Mouse (Mus musculus) stomach, embryonic 16.5 days (tissue): ENCODE measurements around the gene Cnksr1. TPM values are rescaled to one million over a fixed set of nuclear protein-coding genes. Genes with fewer than 3 reads are reported as not detected.
"Not testable (repeated sequence)": the region's sequence is repeated elsewhere in the genome, so short reads cannot be mapped to it uniquely, and the experiment has no call there.

Experiments
- ATAC-seq: fragments of 200-750 bp; cut with Nextera tagmentation; 2 replicates; pipeline ENCODE4 v1.8.0; 2017; ENCODE audit warnings: moderate number of reproducible peaks, moderate TSS enrichment; ENCODE audit not compliant: insufficient read depth, low FRiP score
- H3K27ac ChIP-seq: fragments of 300-500 bp; sonication (generic); 2 replicates; pipeline ENCODE4 v1.5.1; 2014; ENCODE audit warnings: low read length
- H3K27me3 ChIP-seq: fragments of 300-500 bp; sonication (generic); 2 replicates; pipeline ENCODE4 v1.6.1; 2014; ENCODE audit warnings: low read length, control low read depth, mixed read lengths; ENCODE audit not compliant: control insufficient read depth, insufficient read depth
- H3K36me3 ChIP-seq: fragments of 300-500 bp; sonication (generic); 2 replicates; pipeline ENCODE4 v1.6.1; 2014; ENCODE audit warnings: low read length; ENCODE audit not compliant: control insufficient read depth, insufficient read depth
- H3K4me1 ChIP-seq: fragments of 300-500 bp; sonication (generic); 2 replicates; pipeline ENCODE4 v1.6.1; 2014; ENCODE audit warnings: low read length, control low read depth, mixed read lengths; ENCODE audit not compliant: control insufficient read depth, insufficient read depth
- H3K4me2 ChIP-seq: fragments of 300-500 bp; sonication (generic); 2 replicates; pipeline ENCODE4 v1.6.1; 2014; ENCODE audit warnings: low read depth, low read length, mixed read lengths
- H3K4me3 ChIP-seq: fragments of 300-500 bp; sonication (generic); replicated peaks from 2 replicates; pipeline ENCODE4 v1.5.1; 2014; ENCODE audit warnings: mild to moderate bottlenecking, low read length
- H3K9ac ChIP-seq: fragments of 300-500 bp; sonication (generic); 2 replicates; pipeline ENCODE4 v1.6.1; 2014; ENCODE audit warnings: low read length
- H3K9me3 ChIP-seq: fragments of 300-500 bp; sonication (generic); replicated peaks from 2 replicates; pipeline ENCODE4 v1.6.1; 2016; ENCODE audit warnings: low read length, control low read depth; ENCODE audit not compliant: control insufficient read depth
- WGBS: fragments of 180-500 bp; shearing (Covaris S2); extraction: QIAGEN DNeasy Blood & Tissue Kit; methylation state at CpG from one replicate; pipeline ENCODE4 v1.1.7; 2014; 5-methylcytosine and 5-hydroxymethylcytosine counted together
- polyA plus RNA-seq: library from polyadenylated mRNA; unstranded; fragments of >200 nt; fragmentation: Nextera tagmentation; extraction: Ambion mirVana; gene quantifications from 2 replicates; pipeline ENCODE4 v1.2.1, GENCODE M21; 2015

The Cnksr1 gene
- polyA plus RNA-seq, 1 experiment from 2014 or later, result 10.7 TPM

DNA sequence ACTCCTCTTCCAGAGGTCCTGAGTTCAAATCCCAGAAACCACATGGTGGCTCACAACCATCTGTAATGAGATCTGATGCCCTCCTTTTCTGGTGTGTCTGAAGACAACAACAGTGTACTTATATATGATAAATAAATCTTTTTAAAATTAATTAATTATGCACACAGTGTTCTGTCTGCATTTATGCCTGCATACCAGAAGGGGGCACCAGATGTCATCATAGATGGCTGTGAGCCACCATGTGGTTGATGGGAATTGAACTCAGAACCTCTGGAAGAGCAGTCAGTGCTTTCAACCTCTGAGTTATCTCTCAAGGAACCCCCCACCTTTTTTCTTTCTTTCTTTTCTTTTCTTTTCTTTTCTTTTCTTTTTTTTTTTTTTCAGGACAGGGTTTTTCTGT, 31.4 kb upstream of the Cnksr1 start:
- H3K4me3 ChIP-seq, H3K27ac ChIP-seq, H3K36me3 ChIP-seq, H3K9me3 ChIP-seq, H3K9ac ChIP-seq, H3K27me3 ChIP-seq, ATAC-seq, H3K4me2 ChIP-seq, H3K4me1 ChIP-seq: not testable (repeated sequence)

DNA sequence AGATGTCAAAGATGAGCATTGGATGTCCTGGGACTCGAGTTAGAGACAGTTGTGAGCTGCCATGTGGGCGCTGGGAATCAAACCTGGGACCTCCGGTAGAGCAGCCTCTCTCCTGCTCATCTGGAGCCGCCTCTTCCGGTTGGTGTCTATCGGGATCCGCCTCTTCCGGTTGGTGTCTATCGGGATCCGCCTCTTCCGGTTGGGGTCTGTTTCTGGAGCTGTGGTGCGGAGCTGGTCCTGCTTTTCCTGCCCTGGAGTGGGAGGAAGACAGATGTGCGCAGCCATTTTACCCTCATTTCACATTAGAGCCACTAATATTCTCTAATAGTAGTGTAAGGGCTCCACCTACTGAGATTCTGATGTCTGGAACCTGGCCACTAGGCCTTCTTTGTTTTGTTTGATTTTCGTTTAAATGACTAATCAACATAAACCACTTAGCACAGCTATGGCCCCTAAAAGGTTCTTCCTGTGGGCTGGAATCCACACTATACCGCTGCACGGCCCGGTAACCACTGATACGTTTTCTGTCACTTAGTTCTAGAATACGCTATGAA, 30.0 kb upstream of the Cnksr1 start:
- no peaks in the 10 kb centered on the region for H3K9me3 ChIP-seq
- no peaks in the 10 kb centered on the region for H3K4me1 ChIP-seq
- no peak overlapping the region for H3K27ac ChIP-seq
- no peak for ATAC-seq
- no peak overlapping the region for H3K4me2 ChIP-seq
- no peaks in the 10 kb centered on the region for H3K27me3 ChIP-seq
- no peak overlapping the region for H3K9ac ChIP-seq
- 81% methylated on average over 19 of the region's 19 CpGs for WGBS
- no peak overlapping the region for H3K4me3 ChIP-seq
- no peaks in the 10 kb centered on the region for H3K36me3 ChIP-seq

DNA sequence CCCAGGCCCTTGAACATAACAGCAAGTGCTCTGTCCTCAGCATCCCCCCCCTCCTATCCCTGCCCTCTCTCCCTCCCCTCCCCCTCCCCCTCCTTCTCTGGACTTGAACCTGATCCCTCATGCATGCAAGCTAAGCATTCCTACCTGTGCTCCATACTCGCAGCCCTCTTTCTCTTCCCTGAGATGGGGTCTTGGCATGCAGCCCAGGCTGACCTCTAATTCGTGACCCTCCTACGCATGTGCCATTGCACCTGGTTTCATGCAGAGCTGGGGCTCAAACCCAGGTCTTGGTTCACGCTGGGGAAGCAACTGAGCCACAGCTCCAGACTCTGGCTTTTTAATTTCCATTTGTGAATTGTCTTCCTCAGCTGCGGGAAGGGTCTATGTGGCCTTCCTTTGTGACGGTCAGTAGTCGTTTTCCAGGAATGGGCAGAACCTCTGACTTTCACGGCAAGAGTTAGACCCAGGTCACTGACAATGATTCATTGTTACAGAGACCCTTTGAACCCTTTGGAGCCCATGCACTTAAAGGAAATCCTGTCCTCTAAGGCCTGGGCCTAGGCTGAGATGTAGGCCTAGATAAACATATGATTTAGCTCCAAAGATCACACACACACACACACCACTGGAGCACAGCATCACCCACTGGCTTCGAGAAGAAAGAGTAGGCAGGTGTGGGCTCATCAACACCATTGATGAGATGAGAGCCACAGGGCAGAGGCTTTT, 27.8 kb upstream of the Cnksr1 start:
- 56% methylated on average over 9 of the region's 9 CpGs for WGBS
- Histone ChIP-seq H3K27me3 (no peaks in the 10 kb centered on the region), H3K36me3 (no peaks in the 10 kb centered on the region), H3K9me3 (no peaks in the 10 kb centered on the region), H3K9ac (no peak overlapping the region), H3K4me2 (no peak overlapping the region), H3K4me3 (no peak overlapping the region), H3K27ac (no peak overlapping the region), H3K4me1 (no peaks in the 10 kb centered on the region)
- ATAC-seq, result no peak

DNA sequence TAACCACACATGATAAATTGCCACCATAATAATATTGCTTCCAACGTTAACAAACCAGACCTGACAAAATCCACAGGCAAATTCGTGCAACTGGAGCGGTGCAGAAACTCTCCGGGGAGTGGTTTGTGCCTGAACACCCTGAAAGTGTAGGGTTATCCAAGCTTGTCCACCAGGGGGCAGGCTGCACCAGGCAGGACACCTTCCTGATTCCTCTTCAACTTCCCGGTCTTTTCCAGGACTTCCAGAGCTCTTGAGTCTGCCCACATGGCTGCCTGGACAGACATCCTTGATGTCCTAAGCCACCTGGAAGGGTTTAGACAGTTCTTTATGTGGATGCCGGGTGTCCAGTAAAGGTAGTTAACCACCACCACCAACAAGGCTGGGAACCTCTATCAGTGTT, 25.0 kb upstream of the Cnksr1 start:
- ATAC-seq, result no peak
- no peak overlapping the region for H3K9ac ChIP-seq
- no peaks in the 10 kb centered on the region for H3K36me3 ChIP-seq
- 34% methylated on average over 6 of the region's 6 CpGs for WGBS
- no peak overlapping the region for H3K4me3 ChIP-seq
- H3K27ac ChIP-seq, result no peak overlapping the region
- H3K9me3 ChIP-seq, result no peaks in the 10 kb centered on the region
- no peaks in the 10 kb centered on the region for H3K27me3 ChIP-seq
- H3K4me2 ChIP-seq, result no peak overlapping the region
- no peaks in the 10 kb centered on the region for H3K4me1 ChIP-seq

DNA sequence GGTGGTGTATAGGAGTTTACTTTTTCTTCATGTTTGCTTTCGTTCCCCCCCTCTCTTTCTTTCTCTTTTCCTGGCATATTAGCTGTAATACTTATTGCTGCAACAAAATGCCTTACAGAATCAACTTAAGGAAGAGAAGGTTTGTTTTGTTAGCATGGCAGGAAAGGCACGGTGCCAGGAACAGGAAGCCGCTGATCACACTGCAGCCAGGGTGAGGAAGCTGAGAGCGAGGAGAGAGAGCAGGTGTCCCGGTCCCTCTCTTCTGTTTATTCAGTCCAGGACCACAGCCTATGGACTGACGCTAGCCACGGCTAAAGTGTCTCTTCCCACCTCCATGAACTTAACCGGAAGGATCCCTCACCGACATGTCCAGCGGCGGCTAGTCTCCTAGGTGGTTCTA, 20.2 kb upstream of the Cnksr1 start:
- no peak for ATAC-seq
- 45% methylated on average over 11 of the region's 11 CpGs for WGBS
- H3K27me3 ChIP-seq, result 0 out of 2 replicates have a peak, but pooled peaks cover under 1% of the 10 kb centered on the region
- H3K4me2 ChIP-seq, result no peak overlapping the region
- no peaks in the 10 kb centered on the region for H3K36me3 ChIP-seq
- no peak overlapping the region for H3K27ac ChIP-seq
- H3K4me1 ChIP-seq, result peaks cover 11% of the 10 kb centered on the region
- H3K9me3 ChIP-seq, result no peaks in the 10 kb centered on the region
- no peak overlapping the region for H3K4me3 ChIP-seq
- H3K9ac ChIP-seq, result no peak overlapping the region

DNA sequence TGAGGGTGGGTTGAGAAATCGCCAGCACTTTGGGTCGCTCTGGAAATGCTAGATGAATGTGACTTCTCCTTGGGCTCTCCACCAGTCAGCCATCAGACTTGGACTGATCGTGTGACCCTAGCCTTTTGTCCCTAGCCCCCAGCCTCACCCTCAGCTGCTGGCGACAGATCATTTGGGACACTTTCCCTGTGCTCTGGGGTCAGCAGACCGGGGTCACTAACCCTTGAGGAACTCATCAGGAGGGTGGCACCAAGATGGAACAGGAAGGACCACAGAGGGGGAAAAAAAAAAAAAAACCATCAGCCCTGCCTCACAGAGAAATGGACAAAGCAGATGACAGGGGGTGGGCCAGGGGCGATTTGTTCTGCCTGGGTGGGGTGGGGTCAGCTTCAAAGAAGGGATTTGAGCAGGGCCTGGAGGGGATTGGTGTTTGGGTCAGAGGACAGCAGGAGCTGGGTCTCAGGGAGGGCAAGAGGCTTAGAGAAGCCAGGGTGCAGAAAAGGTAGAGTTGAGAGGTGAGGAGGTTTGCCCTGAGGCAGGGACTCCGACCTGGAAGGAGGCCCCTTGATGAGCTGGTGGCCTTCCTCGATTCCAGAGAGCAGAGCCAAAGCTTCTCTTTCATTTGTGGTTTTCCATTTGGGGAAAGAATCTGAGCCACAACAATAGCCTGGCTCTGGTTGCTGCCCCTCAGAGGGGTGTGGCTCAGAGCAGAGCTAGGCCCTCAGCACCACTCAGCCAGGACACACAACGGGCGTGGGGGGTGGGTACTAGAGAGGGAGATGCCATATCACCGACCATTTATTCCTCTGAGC, 19.2 kb upstream of the Cnksr1 start:
- no peak for ATAC-seq
- peaks cover 11% of the 10 kb centered on the region for H3K4me1 ChIP-seq
- H3K9ac ChIP-seq, result no peak overlapping the region
- no peaks in the 10 kb centered on the region for H3K9me3 ChIP-seq
- no peak overlapping the region for H3K4me2 ChIP-seq
- H3K36me3 ChIP-seq, result no peaks in the 10 kb centered on the region
- 32% methylated on average over 11 of the region's 11 CpGs for WGBS
- no peak overlapping the region for H3K4me3 ChIP-seq
- peaks cover 10% of the 10 kb centered on the region for H3K27me3 ChIP-seq
- H3K27ac ChIP-seq, result no peak overlapping the region

DNA sequence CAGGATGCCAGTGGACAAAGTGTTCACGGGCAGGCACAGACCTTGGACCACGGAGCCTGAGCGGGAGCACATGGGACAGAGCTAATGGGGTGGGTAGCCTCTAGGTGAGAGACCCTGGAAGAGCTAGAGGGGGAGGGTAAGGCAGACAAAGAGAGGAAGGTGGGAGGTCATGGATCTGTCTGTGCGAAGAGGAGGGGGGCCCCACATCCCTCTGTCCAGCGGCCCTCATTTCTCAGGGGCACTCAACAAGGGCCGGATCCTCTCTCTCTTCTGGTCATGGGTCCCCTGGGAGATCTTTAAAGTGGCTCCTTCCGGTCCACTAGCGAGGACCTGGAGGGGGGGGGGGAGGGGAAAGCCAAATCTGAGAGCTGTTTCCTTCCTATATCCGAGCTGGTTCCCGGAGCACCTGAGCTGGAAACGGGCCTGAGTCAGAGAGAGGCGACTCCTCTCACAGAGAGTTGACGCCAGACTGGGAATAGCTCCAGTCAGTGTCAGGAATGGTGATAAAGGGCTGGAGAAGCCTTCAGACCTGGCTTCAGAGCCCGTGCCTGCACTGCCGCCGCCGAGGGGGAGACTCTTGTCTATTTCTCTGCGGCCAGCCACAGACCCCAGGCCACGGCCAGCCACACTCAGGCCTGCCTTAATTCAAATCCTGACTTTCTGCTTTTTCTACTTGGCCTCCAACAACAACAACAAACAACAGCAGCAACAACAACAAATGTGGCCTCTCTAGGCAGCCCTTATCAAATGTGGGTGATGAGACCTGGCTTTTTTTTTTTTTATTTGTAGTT, 18.4 kb upstream of the Cnksr1 start:
- H3K9ac ChIP-seq, result peak overlapping the region; percentile 2; the same call in 1 of the 2 replicates
- ATAC-seq, result peak; percentile 39
- no peaks in the 10 kb centered on the region for H3K9me3 ChIP-seq
- peaks cover 18% of the 10 kb centered on the region for H3K27me3 ChIP-seq
- no peaks in the 10 kb centered on the region for H3K36me3 ChIP-seq
- peak overlapping the region; percentile 4; the same call in 1 of the 2 replicates for H3K27ac ChIP-seq
- peaks cover 19% of the 10 kb centered on the region for H3K4me1 ChIP-seq
- no peak overlapping the region for H3K4me3 ChIP-seq
- 28% methylated on average over 18 of the region's 19 CpGs for WGBS
- no peak overlapping the region for H3K4me2 ChIP-seq

DNA sequence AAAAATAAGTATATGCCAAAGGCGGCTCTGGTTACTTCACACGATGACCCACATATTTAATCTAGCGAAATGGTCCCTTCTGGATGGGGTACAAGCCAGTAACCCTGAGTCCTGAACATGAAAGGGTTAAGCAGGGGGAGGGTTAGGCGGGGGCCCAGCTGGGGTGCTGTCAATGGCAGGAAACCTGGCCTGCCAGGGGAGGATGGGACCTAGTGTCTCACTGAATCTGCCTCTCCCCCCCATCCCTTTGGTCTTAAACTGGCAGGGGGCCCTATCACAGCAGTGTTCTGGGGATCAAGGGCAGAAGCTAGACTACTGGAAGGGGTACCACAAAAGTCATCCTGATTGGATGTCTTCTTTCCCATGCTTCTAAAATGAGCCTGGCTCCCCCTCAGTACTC, 17.7 kb upstream of the Cnksr1 start:
- Histone ChIP-seq H3K36me3 (no peaks in the 10 kb centered on the region), H3K9me3 (no peaks in the 10 kb centered on the region), H3K27ac (no peak overlapping the region; the same call in 1 of the 2 replicates), H3K4me1 (peaks cover 26% of the 10 kb centered on the region), H3K9ac (no peak overlapping the region), H3K27me3 (peaks cover 26% of the 10 kb centered on the region), H3K4me3 (no peak overlapping the region), H3K4me2 (no peak overlapping the region)
- no peak for ATAC-seq
- 43% methylated on average over 4 of the region's 4 CpGs for WGBS
